15 mouse cellular contexts compared by ENCODE assay signal in the genomic region with DNA sequence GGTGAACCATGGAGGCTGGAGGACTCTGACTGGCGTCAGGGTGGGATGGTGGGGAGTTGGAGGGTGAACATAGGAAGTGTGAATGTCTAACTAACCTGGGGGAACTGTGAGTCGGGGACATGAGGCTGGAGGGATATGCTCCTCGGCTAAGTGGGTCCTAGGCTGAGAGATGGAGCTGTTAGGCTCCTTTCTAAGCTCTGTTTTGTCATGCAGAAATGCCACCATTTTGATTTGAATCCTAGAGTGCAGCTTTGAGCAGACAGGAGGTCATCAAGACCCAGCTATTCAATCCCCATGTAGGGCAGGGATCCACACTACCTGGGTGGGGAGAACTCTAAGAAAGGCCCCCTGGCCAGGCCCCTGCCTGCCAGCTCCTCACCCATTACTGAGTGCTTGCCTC.
A peak's percentile ranks its signal among the peaks of the same experiment; 100 is the strongest.
DNase-seq lines count a peak whose midpoint lies in the region; ATAC-seq lines count a peak whose summit lies in the region.
"Had no signal": no experiment of that assay in that cellular context is flagged by ENCODE, and none has a peak within 500 bp of the region (broad histone marks: within the 10 kb centered on the region; RNA-seq: fewer than 3 reads in every experiment).

No protein-coding gene starts in this region.

- no peak overlapping the region for H3K4me3 ChIP-seq in midbrain, embryonic 12.5 days
- H3K4me3 ChIP-seq in midbrain, embryonic 16.5 days (ENCODE audit: low read depth, low read length) = no peak overlapping the region
- H3K4me3 ChIP-seq in hindbrain, embryonic 14.5 days (replicated peaks; ENCODE audit: low read length) = no peak overlapping the region
- no peak overlapping the region for H3K4me3 ChIP-seq in neural tube, embryonic 15.5 days (replicated peaks)
- H3K4me3 ChIP-seq in intestine, embryonic 16.5 days (ENCODE audit: low read length) = no peak overlapping the region
- H3K4me3 ChIP-seq: embryonic facial prominence, embryonic 15.5 days; heart, embryonic 13.5 days; limb, embryonic 13.5 days had no signal

- 0 out of 2 replicates have a peak overlapping the region, but pooled peaks have one; percentile 8 for H3K27ac ChIP-seq in midbrain, embryonic 12.5 days (replicated peaks)
- no peak overlapping the region for H3K27ac ChIP-seq in midbrain, embryonic 16.5 days (ENCODE audit: low read length)
- peak overlapping the region; percentile 71 for H3K27ac ChIP-seq in hindbrain, embryonic 14.5 days
- H3K27ac ChIP-seq in neural tube, embryonic 15.5 days (replicated peaks) = peak overlapping the region; percentile 66
- H3K27ac ChIP-seq in intestine, embryonic 16.5 days (ENCODE audit: low read length) = no peak overlapping the region
- H3K27ac ChIP-seq: embryonic facial prominence, embryonic 15.5 days; heart, embryonic 13.5 days; limb, embryonic 13.5 days had no signal

- no peak overlapping the region for H3K9ac ChIP-seq in midbrain, embryonic 12.5 days (replicated peaks)
- H3K9ac ChIP-seq in midbrain, embryonic 16.5 days (ENCODE audit: low read depth, low read length) = no peak overlapping the region
- H3K9ac ChIP-seq in hindbrain, embryonic 14.5 days = no peak overlapping the region
- no peak overlapping the region for H3K9ac ChIP-seq in neural tube, embryonic 15.5 days (replicated peaks)
- H3K9ac ChIP-seq in intestine, embryonic 16.5 days (ENCODE audit: low read depth, low read length) = no peak overlapping the region
- H3K9ac ChIP-seq: embryonic facial prominence, embryonic 15.5 days; heart, embryonic 13.5 days; limb, embryonic 13.5 days had no signal

- no peak overlapping the region for H3K4me2 ChIP-seq in midbrain, embryonic 12.5 days (replicated peaks)
- H3K4me2 ChIP-seq in midbrain, embryonic 16.5 days (ENCODE audit: low read length) = no peak overlapping the region
- no peak overlapping the region for H3K4me2 ChIP-seq in hindbrain, embryonic 14.5 days (replicated peaks)
- H3K4me2 ChIP-seq in neural tube, embryonic 15.5 days = no peak overlapping the region
- no peak overlapping the region for H3K4me2 ChIP-seq in intestine, embryonic 16.5 days (ENCODE audit: low read depth, low read length)
- H3K4me2 ChIP-seq: embryonic facial prominence, embryonic 15.5 days; heart, embryonic 13.5 days; limb, embryonic 13.5 days had no signal

- peak; percentile 75 for DNase-seq in ZHBTc4 (ENCODE audit: low read depth, low spot score)
- no peak for DNase-seq in hindbrain, embryonic 14.5 days (ENCODE audit: low spot score)
- DNase-seq in left cerebral cortex, adult 8-10 months (ENCODE audit: low spot score in 2 of 2) = no peak
- DNase-seq: adrenal gland, postnatal 36 days; cerebellum, adult 9-11 months; lung, postnatal 14 days; right cerebral cortex, adult 18-20 months; spleen, adult 18-20 months had no signal

- no peaks in the 10 kb centered on the region for H3K9me3 ChIP-seq in midbrain, embryonic 12.5 days
- H3K9me3 ChIP-seq in midbrain, embryonic 16.5 days (replicated peaks; ENCODE audit: control insufficient read depth, low read length, poor library complexity, severe bottlenecking) = no peaks in the 10 kb centered on the region
- H3K9me3 ChIP-seq in hindbrain, embryonic 14.5 days (ENCODE audit: control insufficient read depth, low read length) = no peaks in the 10 kb centered on the region
- H3K9me3 ChIP-seq in neural tube, embryonic 15.5 days (replicated peaks) = no peaks in the 10 kb centered on the region
- H3K9me3 ChIP-seq in intestine, embryonic 16.5 days (ENCODE audit: control insufficient read depth, low read length) = no peaks in the 10 kb centered on the region
- H3K9me3 ChIP-seq: embryonic facial prominence, embryonic 15.5 days; heart, embryonic 13.5 days; limb, embryonic 13.5 days had no signal

- no peak for ATAC-seq in midbrain, embryonic 12.5 days (ENCODE audit: low FRiP score, low read depth)
- no peak for ATAC-seq in midbrain, embryonic 16.5 days
- no peak for ATAC-seq in hindbrain, embryonic 14.5 days (ENCODE audit: low FRiP score)
- no peak for ATAC-seq in neural tube, embryonic 15.5 days (ENCODE audit: low FRiP score)
- ATAC-seq in intestine, embryonic 16.5 days = no peak

- WGBS in midbrain, embryonic 12.5 days = 42% methylated on average over 3 of the region's 3 CpGs
- WGBS in midbrain, embryonic 16.5 days = 50% methylated on average over 3 of the region's 3 CpGs
- 58% methylated on average over 3 of the region's 3 CpGs for whole genome bisulfite sequencing in hindbrain, embryonic 14.5 days
- WGBS in neural tube, embryonic 15.5 days = 48% methylated on average over 3 of the region's 3 CpGs
- 48% methylated on average over 3 of the region's 3 CpGs for WGBS in intestine, embryonic 16.5 days

- H3K4me1 ChIP-seq in midbrain, embryonic 12.5 days = peaks cover 41% of the 10 kb centered on the region
- peaks cover 27% of the 10 kb centered on the region for H3K4me1 ChIP-seq in midbrain, embryonic 16.5 days (ENCODE audit: control insufficient read depth, insufficient read depth, low read length)
- peaks cover 44% of the 10 kb centered on the region for H3K4me1 ChIP-seq in hindbrain, embryonic 14.5 days (replicated peaks; ENCODE audit: control insufficient read depth, insufficient read depth, low read length)
- peaks cover 64% of the 10 kb centered on the region for H3K4me1 ChIP-seq in neural tube, embryonic 15.5 days
- H3K4me1 ChIP-seq in intestine, embryonic 16.5 days (ENCODE audit: control insufficient read depth, insufficient read depth, low read length) = 0 out of 2 replicates have a peak, but pooled peaks cover 4% of the 10 kb centered on the region
- H3K4me1 ChIP-seq: heart, embryonic 13.5 days had no signal

- H3K36me3 ChIP-seq in midbrain, embryonic 12.5 days = no peaks in the 10 kb centered on the region
- no peaks in the 10 kb centered on the region for H3K36me3 ChIP-seq in midbrain, embryonic 16.5 days (ENCODE audit: control insufficient read depth, insufficient read depth, low read length)
- H3K36me3 ChIP-seq in hindbrain, embryonic 14.5 days (replicated peaks; ENCODE audit: control insufficient read depth, insufficient read depth) = no peaks in the 10 kb centered on the region
- H3K36me3 ChIP-seq in neural tube, embryonic 15.5 days = no peaks in the 10 kb centered on the region
- H3K36me3 ChIP-seq in intestine, embryonic 16.5 days (ENCODE audit: control insufficient read depth, insufficient read depth, low read length) = no peaks in the 10 kb centered on the region
- H3K36me3 ChIP-seq: embryonic facial prominence, embryonic 15.5 days; heart, embryonic 13.5 days; limb, embryonic 13.5 days had no signal

- H3K27me3 ChIP-seq in midbrain, embryonic 12.5 days = peaks cover 9% of the 10 kb centered on the region; the same call in 1 of the 2 replicates
- no peaks in the 10 kb centered on the region for H3K27me3 ChIP-seq in midbrain, embryonic 16.5 days (ENCODE audit: control insufficient read depth, insufficient read depth, low read depth, low read length)
- no peaks in the 10 kb centered on the region; the same call in 1 of the 2 replicates for H3K27me3 ChIP-seq in hindbrain, embryonic 14.5 days (ENCODE audit: control insufficient read depth, insufficient read depth, low read length)
- H3K27me3 ChIP-seq in neural tube, embryonic 15.5 days (replicated peaks) = no peaks in the 10 kb centered on the region
- no peaks in the 10 kb centered on the region; the same call in 1 of the 2 replicates for H3K27me3 ChIP-seq in intestine, embryonic 16.5 days (replicated peaks; ENCODE audit: control insufficient read depth, insufficient read depth, low read length)

Comparison
In these comparisons a context has a peak if more than half of its experiments do, and no peak if none do; other contexts are left out.
1. H3K27ac ChIP-seq: peak in midbrain, embryonic 12.5 days (single experiment), hindbrain, embryonic 14.5 days (single experiment) and neural tube, embryonic 15.5 days (single experiment); none in midbrain, embryonic 16.5 days (single experiment) and intestine, embryonic 16.5 days (single experiment).